Mouse (Mus musculus) cerebellum, adult 2 months (tissue): ENCODE results near the gene Prok1. TPM values are rescaled to one million over a fixed set of nuclear protein-coding genes. Genes with fewer than 3 reads are reported as not detected.
A peak's percentile ranks its signal among the peaks of the same experiment; 100 is the strongest.

Experiments
- DNase-seq, 2 experiments: peaks; one replicate each; pipeline ENCODE4 v3.0.0; 2021
- H3K27ac ChIP-seq: fragments of 200-500 bp; 2 replicates; pipeline ENCODE4 v1.5.1; 2012; ENCODE audit warnings: low read length, control low read depth, inconsistent platforms; ENCODE audit not compliant: insufficient read depth
- H3K27me3 ChIP-seq: fragments of 200-500 bp; 2 replicates; pipeline ENCODE4 v1.6.1; 2012; ENCODE audit warnings: inconsistent platforms, mild to moderate bottlenecking, low read length, moderate library complexity; ENCODE audit not compliant: control insufficient read depth, insufficient read depth
- H3K4me1 ChIP-seq: fragments of 200-500 bp; 2 replicates; pipeline ENCODE4 v1.6.1; 2011; ENCODE audit warnings: low read length; ENCODE audit not compliant: control insufficient read depth, insufficient read depth
- H3K4me3 ChIP-seq: fragments of 200-500 bp; replicated peaks from 2 replicates; pipeline ENCODE3; 2011; ENCODE audit warnings: mild to moderate bottlenecking, low read depth, low read length, control low read depth; ENCODE audit not compliant: insufficient read depth
- CTCF ChIP-seq: fragments of 200-500 bp; IDR thresholded peaks from 2 replicates; pipeline ENCODE4 v1.5.1; 2011; ENCODE audit warnings: low read depth, mild to moderate bottlenecking, control low read depth, low read length, moderate library complexity, borderline replicate concordance; ENCODE audit not compliant: insufficient read depth
- POLR2A ChIP-seq: fragments of 200-500 bp; IDR thresholded peaks from 2 replicates; pipeline ENCODE4 v1.6.1; 2011; ENCODE audit warnings: low read length, control low read depth, borderline replicate concordance; ENCODE audit not compliant: insufficient read depth
- WGBS: fragments of 180-500 bp; shearing (Covaris S2); methylation state at CpG from one replicate; pipeline ENCODE4 v1.1.7; 2018; 5-methylcytosine and 5-hydroxymethylcytosine counted together
- polyA plus RNA-seq: library from polyadenylated mRNA; depleted of rRNA; stranded (reverse); fragments of >200 nt; gene quantifications from 2 replicates; pipeline ENCODE4 v1.2.3, GENCODE M21; 2012; rRNA removed

Prok1 gene
- 0.87 and 1.0 TPM in 2 replicates for polyA plus RNA-seq

- Histone ChIP-seq H3K27me3 (no peaks in the 10 kb centered on the region), H3K4me1 (no peaks in the 10 kb centered on the region; the same call in 1 of the 2 replicates), H3K27ac (no peak within 1 kb of the TSS), H3K4me3 (no peak within 1 kb of the TSS)
- 91% methylated on average over 9 of the region's 9 CpGs for WGBS
- TF ChIP-seq CTCF (no peak), POLR2A (no peak)
- no peak for DNase-seq
Observed at GRCm38 (mm10) chr3:107239607-107240006, at the start of gene Prok1. TSS of gene Prok1 (minus strand) at chr3:107239707.

GRCm38 (mm10) chr3:107287346-107287745 is 47.8 kb upstream of the Prok1 start:
- Histone ChIP-seq H3K4me1 (no peaks in the 10 kb centered on the region), H3K4me3 (no peak overlapping the region), H3K27me3 (no peaks in the 10 kb centered on the region), H3K27ac (no peak overlapping the region)
- DNase-seq, result no peak
- no peak for TF ChIP-seq CTCF
- TF ChIP-seq POLR2A, result no peak

- no peak overlapping the region for H3K27ac ChIP-seq
- TF ChIP-seq POLR2A (no peak), CTCF (no peak)
- no peaks in the 10 kb centered on the region for H3K27me3 ChIP-seq
- DNase-seq, result no peak
- no peaks in the 10 kb centered on the region for H3K4me1 ChIP-seq
- WGBS, result 83% methylated on average over 2 of the region's 2 CpGs
- no peak overlapping the region for H3K4me3 ChIP-seq
Observed at GRCm38 (mm10) chr3:107286123-107286522, 46.6 kb upstream of the Prok1 start.

GRCm38 (mm10) chr3:107278479-107279269 is 39.2 kb upstream of the Prok1 start, which contains the start of gene Lamtor5:
TSS of gene Lamtor5 (plus strand) at chr3:107278858.
- H3K4me3 ChIP-seq, result peak within 1 kb of the TSS; percentile 64
- no peaks in the 10 kb centered on the region for H3K27me3 ChIP-seq

GRCm38 (mm10) chr3:107276626-107277025 is 37.1 kb upstream of the Prok1 start:
- Histone ChIP-seq H3K27ac (no peak overlapping the region), H3K4me1 (no peaks in the 10 kb centered on the region; the same call in 1 of the 2 replicates), H3K27me3 (no peaks in the 10 kb centered on the region), H3K4me3 (no peak overlapping the region)
- TF ChIP-seq POLR2A (no peak), CTCF (no peak)
- DNase-seq, result no peak
- 87% methylated on average over 3 of the region's 3 CpGs for WGBS

More at GRCm38 (mm10) chr3:107278479-107279269, 39.2 kb upstream of the Prok1 start, which contains the start of gene Lamtor5:
- 2% methylated on average over 43 of the region's 43 CpGs for WGBS
- peak; percentile 92 to 95 for DNase-seq
- TF ChIP-seq CTCF (no peak), POLR2A (peak; percentile 77; the same call in 1 of the 2 replicates)
- Histone ChIP-seq H3K4me1 (no peaks in the 10 kb centered on the region; the same call in 1 of the 2 replicates), H3K27ac (no peak within 1 kb of the TSS)

- Histone ChIP-seq H3K27ac (no peak overlapping the region), H3K4me1 (no peaks in the 10 kb centered on the region; the same call in 1 of the 2 replicates), H3K4me3 (no peak overlapping the region), H3K27me3 (no peaks in the 10 kb centered on the region)
- TF ChIP-seq POLR2A (no peak), CTCF (no peak)
- no peak for DNase-seq
- WGBS, result 66% methylated on average over 4 of the region's 4 CpGs
Observed at GRCm38 (mm10) chr3:107275996-107276395, 36.5 kb upstream of the Prok1 start.

GRCm38 (mm10) chr3:107275351-107275750 is 35.8 kb upstream of the Prok1 start:
- no peak for DNase-seq
- Histone ChIP-seq H3K27me3 (no peaks in the 10 kb centered on the region), H3K4me1 (no peaks in the 10 kb centered on the region; the same call in 1 of the 2 replicates), H3K4me3 (no peak overlapping the region), H3K27ac (no peak overlapping the region)
- TF ChIP-seq POLR2A (no peak), CTCF (no peak)
- 72% methylated on average over 5 of the region's 5 CpGs for WGBS

GRCm38 (mm10) chr3:107273820-107274219 is 34.3 kb upstream of the Prok1 start:
- H3K4me3 ChIP-seq, result no peak overlapping the region
- H3K27ac ChIP-seq, result no peak overlapping the region
- peak; percentile 84 for TF ChIP-seq CTCF
- no peak for TF ChIP-seq POLR2A
- H3K4me1 ChIP-seq, result no peaks in the 10 kb centered on the region
- no peaks in the 10 kb centered on the region for H3K27me3 ChIP-seq
- DNase-seq, result peak; percentile 57 to 61
- 14% methylated on average over 3 of the region's 3 CpGs for WGBS
